Mouse (Mus musculus) midbrain, embryonic 11.5 days (tissue): ENCODE data around the gene Gm21987. TPM values are rescaled to one million over a fixed set of nuclear protein-coding genes. Genes with fewer than 3 reads are reported as not detected.

Experiments
- ATAC-seq: fragments of 200-750 bp; cut with Nextera tagmentation; 2 replicates; pipeline ENCODE4 v1.8.0; 2017; ENCODE audit warnings: moderate TSS enrichment, moderate library complexity; ENCODE audit not compliant: low FRiP score
- DNase-seq: peaks from one replicate; pipeline ENCODE4 v3.0.0; 2015; ENCODE audit warnings: low spot score; ENCODE audit errors: missing footprints
- H3K27ac ChIP-seq: fragments of 300-500 bp; sonication (generic); 2 replicates; pipeline ENCODE4 v1.5.1; 2014; ENCODE audit warnings: low read depth, low read length
- H3K27me3 ChIP-seq: fragments of 300-500 bp; sonication (generic); 2 replicates; pipeline ENCODE4 v1.6.1; 2014; ENCODE audit warnings: mild to moderate bottlenecking, low read length, moderate library complexity, mixed read lengths; ENCODE audit not compliant: control insufficient read depth, insufficient read depth
- H3K36me3 ChIP-seq: fragments of 300-500 bp; sonication (generic); 2 replicates; pipeline ENCODE4 v1.6.1; 2014; ENCODE audit warnings: mild to moderate bottlenecking, low read length, moderate library complexity, mixed read lengths; ENCODE audit not compliant: control insufficient read depth, insufficient read depth
- H3K4me1 ChIP-seq: fragments of 300-500 bp; sonication (generic); 2 replicates; pipeline ENCODE4 v1.6.1; 2014; ENCODE audit warnings: low read length; ENCODE audit not compliant: control insufficient read depth, insufficient read depth
- H3K4me2 ChIP-seq: fragments of 300-500 bp; sonication (generic); 2 replicates; pipeline ENCODE4 v1.6.1; 2014; ENCODE audit warnings: mild to moderate bottlenecking, moderate library complexity
- H3K4me3 ChIP-seq: fragments of 300-500 bp; sonication (generic); 2 replicates; pipeline ENCODE4 v1.5.1; 2014; ENCODE audit warnings: low read depth, low read length
- H3K9ac ChIP-seq: fragments of 300-500 bp; sonication (generic); 2 replicates; pipeline ENCODE4 v1.6.1; 2014; ENCODE audit warnings: low read length
- H3K9me3 ChIP-seq: fragments of 300-500 bp; sonication (generic); 2 replicates; pipeline ENCODE4 v1.6.1; 2016; ENCODE audit warnings: low read length; ENCODE audit not compliant: control insufficient read depth
- WGBS: fragments of 180-500 bp; shearing (Covaris S2); extraction: QIAGEN DNeasy Blood & Tissue Kit; methylation state at CpG from one replicate; pipeline ENCODE4 v1.1.7; 2014; 5-methylcytosine and 5-hydroxymethylcytosine counted together
- polyA plus RNA-seq: library from polyadenylated mRNA; unstranded; fragments of >200 nt; fragmentation: Nextera tagmentation; extraction: Ambion mirVana; gene quantifications from 2 replicates; pipeline ENCODE4 v1.2.1, GENCODE M21; 2014

Gm21987 gene
- not detected in 2 replicates for polyA plus RNA-seq

DNA sequence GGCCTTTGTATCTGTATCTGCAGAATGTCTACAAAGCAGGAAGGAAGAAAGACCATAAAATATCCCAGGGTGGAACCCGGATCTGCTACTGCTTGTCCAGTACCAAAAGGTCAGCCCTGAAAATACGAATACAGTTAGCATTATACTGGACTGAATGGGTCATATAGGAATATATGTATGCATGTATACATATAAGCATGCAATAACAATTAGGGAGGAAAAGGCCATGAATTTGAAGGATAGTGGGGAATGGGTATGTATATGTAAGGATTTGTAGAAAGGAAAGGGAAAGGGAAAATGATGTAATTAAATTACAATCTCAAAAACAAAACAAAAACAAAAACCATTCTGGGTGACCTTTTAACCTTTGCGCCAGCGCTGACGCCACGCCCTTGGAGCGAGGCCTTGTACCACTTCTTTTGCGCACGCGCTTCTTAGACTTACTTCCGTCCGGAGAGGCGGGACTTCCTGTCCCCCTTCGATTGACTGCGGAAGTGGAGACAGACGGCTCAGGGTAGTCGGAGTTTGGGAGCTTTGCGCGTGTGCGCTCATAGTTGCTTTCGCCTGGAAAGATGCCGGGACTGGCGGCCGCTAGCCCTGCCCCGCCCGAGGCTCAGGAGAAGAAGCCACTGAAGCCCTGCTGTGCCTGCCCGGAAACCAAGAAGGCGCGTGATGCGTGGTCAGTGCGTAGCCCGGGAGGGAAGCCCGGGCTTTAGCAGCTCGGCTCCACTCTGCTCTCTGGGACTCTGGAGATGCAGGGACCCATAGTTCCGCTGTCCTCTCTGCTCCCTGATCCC, at the start of gene Gm21987, which contains the start of gene Cox17:
Gm21987 (plus strand) TSS at position 512 of the 797 bp plus-strand sequence.
Cox17 (plus strand) TSS at position 463 of the 797 bp plus-strand sequence.
- Histone ChIP-seq H3K27me3 (no peaks in the 10 kb centered on the region), H3K4me1 (peaks cover 8% of the 10 kb centered on the region), H3K9ac (peak within 1 kb of the TSS; percentile 93), H3K4me2 (peak within 1 kb of the TSS; percentile 65), H3K27ac (peak within 1 kb of the TSS; percentile 73), H3K4me3 (peak within 1 kb of the TSS; percentile 88), H3K36me3 (no peaks in the 10 kb centered on the region; the same call in 1 of the 2 replicates), H3K9me3 (no peaks in the 10 kb centered on the region)
- DNase-seq, result peak; percentile 98
- ATAC-seq, result peak; percentile 93
- WGBS, result 3% methylated on average over 35 of the region's 35 CpGs

DNA sequence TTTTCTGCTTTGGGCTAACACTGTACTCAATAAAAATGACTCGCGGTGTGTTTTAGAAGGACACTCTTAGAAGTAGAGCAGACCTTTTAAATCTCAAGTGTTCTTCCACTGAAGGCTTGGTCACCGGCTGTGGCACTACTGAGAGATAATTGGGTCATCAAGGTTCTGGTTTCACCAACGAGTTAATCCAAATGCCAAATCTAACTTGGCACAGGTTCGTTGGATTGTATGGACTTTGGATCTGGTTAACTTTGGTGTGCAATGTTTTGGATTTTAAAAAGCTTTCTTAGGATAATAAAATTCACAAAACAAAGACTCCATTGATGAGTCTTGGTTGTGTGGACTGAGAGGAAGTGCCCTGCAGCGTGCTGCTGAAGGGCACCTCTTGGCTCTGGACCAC, 48.4 kb upstream of the Gm21987 start:
- no peak overlapping the region for H3K27ac ChIP-seq
- no peak overlapping the region for H3K4me2 ChIP-seq
- ATAC-seq, result no peak
- no peaks in the 10 kb centered on the region for H3K27me3 ChIP-seq
- no peak overlapping the region for H3K4me3 ChIP-seq
- H3K9me3 ChIP-seq, result no peaks in the 10 kb centered on the region
- no peak overlapping the region for H3K9ac ChIP-seq
- no peak for DNase-seq
- no peaks in the 10 kb centered on the region for H3K4me1 ChIP-seq
- WGBS, result 90% methylated on average over 6 of the region's 6 CpGs
- no peaks in the 10 kb centered on the region for H3K36me3 ChIP-seq

DNA sequence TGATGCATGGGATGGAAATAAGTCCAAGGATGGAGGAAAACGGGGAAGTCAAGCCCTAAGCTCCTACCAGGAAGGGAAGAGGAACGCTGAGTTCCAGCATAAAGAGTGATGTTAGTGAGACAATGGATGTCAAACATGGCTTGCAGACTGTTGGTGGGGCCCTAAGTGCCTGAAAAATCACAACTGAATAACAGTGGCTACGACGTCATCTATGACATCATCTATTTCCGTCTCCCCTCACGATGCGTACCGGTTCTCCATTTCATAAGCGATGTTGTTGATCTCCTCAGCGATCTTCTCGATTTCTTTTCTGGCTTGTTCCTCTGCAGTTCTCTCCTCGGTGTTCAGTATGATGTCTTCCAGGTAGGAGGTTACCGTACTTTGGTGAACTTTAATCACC, 44.5 kb upstream of the Gm21987 start:
- no peak for ATAC-seq
- Histone ChIP-seq H3K36me3 (no peaks in the 10 kb centered on the region), H3K4me3 (no peak overlapping the region), H3K4me1 (peaks cover 5% of the 10 kb centered on the region; the same call in 1 of the 2 replicates), H3K9ac (no peak overlapping the region), H3K9me3 (no peaks in the 10 kb centered on the region), H3K27ac (no peak overlapping the region), H3K4me2 (no peak overlapping the region), H3K27me3 (no peaks in the 10 kb centered on the region)
- DNase-seq, result no peak
- 94% methylated on average over 13 of the region's 13 CpGs for WGBS

DNA sequence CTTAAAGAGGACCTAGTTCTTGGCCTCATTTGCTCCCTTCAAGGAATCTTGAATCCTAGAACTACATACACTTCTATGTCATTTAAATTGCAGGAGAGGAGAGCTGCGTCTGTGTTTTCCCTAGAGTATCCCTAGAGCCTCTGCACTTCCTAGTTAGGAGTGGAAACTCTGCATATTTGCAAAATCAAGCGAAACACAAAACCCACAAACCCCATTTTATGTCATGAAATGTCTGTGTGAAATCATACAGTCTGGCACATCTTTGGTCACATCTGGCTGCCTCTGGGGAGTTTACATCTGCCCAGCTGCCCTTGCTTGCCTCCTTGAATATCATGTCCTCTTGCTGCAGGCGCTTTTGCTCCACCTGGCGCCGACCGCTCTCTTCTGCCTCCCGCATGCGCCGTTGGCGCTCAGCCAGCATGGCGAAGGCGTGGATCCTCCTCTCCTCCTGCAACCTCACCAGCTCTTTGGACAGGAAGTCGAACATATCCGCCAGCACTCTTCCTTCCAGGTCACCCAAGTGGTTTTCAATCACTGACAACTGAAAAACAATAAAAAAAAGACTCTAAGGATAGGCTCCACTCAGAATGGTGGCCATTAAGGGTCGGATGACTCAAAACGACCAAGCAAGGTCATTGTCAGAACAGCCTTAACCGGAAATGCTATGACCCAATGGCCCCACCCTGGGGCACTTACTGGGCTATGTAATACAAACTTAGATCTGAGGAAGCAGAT, 42.2 kb upstream of the Gm21987 start:
- 83% methylated on average over 17 of the region's 17 CpGs for WGBS
- no peaks in the 10 kb centered on the region for H3K9me3 ChIP-seq
- peaks cover 10% of the 10 kb centered on the region; the same call in 1 of the 2 replicates for H3K4me1 ChIP-seq
- no peaks in the 10 kb centered on the region for H3K36me3 ChIP-seq
- H3K27ac ChIP-seq, result no peak overlapping the region
- H3K4me3 ChIP-seq, result no peak overlapping the region
- H3K4me2 ChIP-seq, result no peak overlapping the region
- ATAC-seq (no peak), DNase-seq (no peak)
- no peaks in the 10 kb centered on the region for H3K27me3 ChIP-seq
- H3K9ac ChIP-seq, result no peak overlapping the region

DNA sequence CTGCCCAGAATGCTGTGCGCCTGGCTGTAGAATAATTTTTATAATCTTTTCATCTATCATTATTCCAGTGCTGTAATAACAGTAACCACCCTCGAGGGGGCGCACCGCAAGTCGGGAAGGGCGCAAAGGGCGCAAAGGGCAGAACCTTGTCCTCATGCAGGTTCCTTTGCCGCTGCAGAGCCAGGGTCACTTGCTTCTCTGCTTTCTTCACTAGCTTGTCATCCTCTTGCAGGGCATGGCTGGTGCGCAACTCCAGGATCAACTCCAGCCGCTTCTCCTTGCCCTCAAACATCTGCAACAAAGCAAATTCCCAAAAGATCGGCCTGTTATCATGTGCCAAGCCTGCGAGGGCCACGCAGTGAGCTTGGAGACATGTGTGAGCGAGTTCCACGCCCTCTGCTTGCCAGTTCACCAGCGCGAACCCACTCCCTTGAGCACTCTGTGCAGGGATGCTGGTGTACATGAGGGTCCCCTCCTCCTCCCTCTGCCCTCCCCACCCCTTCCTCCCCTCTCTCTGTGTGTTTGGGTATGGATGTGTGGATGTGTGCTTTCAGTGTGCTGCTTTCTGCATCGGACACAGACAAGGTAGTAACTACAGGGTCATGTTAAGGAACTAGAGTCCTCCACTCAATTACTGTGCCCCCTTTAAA, 40.1 kb upstream of the Gm21987 start:
- ATAC-seq (0 out of 2 replicates have a peak, but pooled peaks have one; percentile 44), DNase-seq (peak; percentile 89)
- no peak overlapping the region for H3K27ac ChIP-seq

DNA sequence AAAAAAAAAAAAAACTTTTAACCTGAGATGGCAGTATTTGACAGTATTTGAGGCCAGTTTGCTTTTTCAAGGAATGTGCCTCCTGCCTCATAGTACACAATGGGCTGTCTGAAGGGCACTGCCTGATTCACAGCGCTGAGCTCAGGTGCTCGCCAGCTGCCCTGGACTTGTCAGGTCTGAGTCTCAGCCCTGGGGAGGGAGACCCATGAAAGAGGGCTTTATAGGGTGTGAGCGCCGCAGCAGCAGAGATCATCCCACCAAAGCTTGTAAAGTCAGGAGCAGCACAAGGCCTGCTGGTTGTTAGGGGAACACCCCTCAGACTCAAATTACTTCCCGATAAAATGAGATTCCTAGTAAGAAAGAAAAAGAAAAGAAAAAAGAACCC, 39.6 kb upstream of the Gm21987 start:
- H3K9me3 ChIP-seq, result no peaks in the 10 kb centered on the region
- H3K9ac ChIP-seq, result no peak overlapping the region; the same call in 1 of the 2 replicates
- no peak overlapping the region for H3K4me2 ChIP-seq
- no peak overlapping the region; the same call in 1 of the 2 replicates for H3K27ac ChIP-seq
- H3K36me3 ChIP-seq, result no peaks in the 10 kb centered on the region
- 45% methylated on average over 5 of the region's 5 CpGs for WGBS
- H3K27me3 ChIP-seq, result no peaks in the 10 kb centered on the region
- peak; percentile 52; the same call in 1 of the 2 replicates for ATAC-seq
- peaks cover 10% of the 10 kb centered on the region; the same call in 1 of the 2 replicates for H3K4me1 ChIP-seq
- H3K4me3 ChIP-seq, result no peak overlapping the region
- no peak for DNase-seq

More for the DNA sequence above, 40.1 kb upstream of the Gm21987 start:
- H3K36me3 ChIP-seq, result no peaks in the 10 kb centered on the region
- H3K4me1 ChIP-seq, result peaks cover 10% of the 10 kb centered on the region; the same call in 1 of the 2 replicates
- H3K4me3 ChIP-seq, result no peak overlapping the region
- H3K4me2 ChIP-seq, result no peak overlapping the region
- H3K9me3 ChIP-seq, result no peaks in the 10 kb centered on the region
- 47% methylated on average over 18 of the region's 18 CpGs for WGBS
- H3K9ac ChIP-seq, result no peak overlapping the region
- H3K27me3 ChIP-seq, result no peaks in the 10 kb centered on the region

DNA sequence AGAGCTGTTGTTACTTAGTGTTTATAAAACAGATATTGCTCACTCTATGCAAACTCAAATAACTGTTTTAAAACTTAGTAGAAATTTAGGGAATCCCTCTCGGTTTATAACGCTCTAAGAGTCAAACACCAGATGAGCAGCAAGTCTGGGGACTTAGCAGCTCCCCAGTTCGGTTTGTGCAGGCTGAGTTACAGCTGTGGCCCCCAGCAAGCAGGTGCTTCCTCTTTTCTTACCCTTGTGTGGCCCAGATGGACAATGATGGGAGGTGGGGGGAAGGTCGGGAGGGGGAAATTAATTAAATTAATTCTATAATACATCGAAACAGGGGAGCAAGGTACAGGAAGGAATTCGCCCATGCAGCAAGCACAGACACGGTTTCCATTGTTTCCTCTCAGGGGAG, 39.2 kb upstream of the Gm21987 start:
- no peaks in the 10 kb centered on the region for H3K36me3 ChIP-seq
- H3K4me2 ChIP-seq, result no peak overlapping the region
- ATAC-seq, result no peak
- H3K27me3 ChIP-seq, result no peaks in the 10 kb centered on the region
- no peak overlapping the region for H3K27ac ChIP-seq
- no peak overlapping the region for H3K9ac ChIP-seq
- 57% methylated on average over 7 of the region's 7 CpGs for WGBS
- H3K4me3 ChIP-seq, result no peak overlapping the region
- peaks cover 10% of the 10 kb centered on the region; the same call in 1 of the 2 replicates for H3K4me1 ChIP-seq
- no peak for DNase-seq
- H3K9me3 ChIP-seq, result no peaks in the 10 kb centered on the region

DNA sequence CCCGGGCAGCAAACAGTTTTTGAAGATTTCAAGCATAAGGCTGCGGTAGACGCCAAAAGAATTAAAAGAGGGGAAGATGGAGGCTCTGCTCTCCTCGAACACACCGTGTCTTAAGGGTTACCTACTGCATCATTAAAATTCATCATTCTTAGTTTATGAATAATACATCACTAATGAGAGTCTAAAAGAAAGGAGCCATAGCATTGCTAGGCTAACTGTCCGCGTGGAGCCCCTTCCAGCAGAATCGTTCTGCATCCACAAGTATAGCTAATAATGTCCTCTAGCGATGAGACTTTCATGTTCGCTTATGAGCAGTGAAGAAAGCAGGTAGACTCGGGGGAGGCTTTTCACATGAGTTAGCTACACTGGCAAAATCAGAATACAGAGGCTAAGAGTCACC, 38.6 kb upstream of the Gm21987 start:
- H3K27me3 ChIP-seq, result no peaks in the 10 kb centered on the region
- DNase-seq, result no peak
- H3K9me3 ChIP-seq, result no peaks in the 10 kb centered on the region
- no peak overlapping the region for H3K27ac ChIP-seq
- no peak for ATAC-seq
- H3K36me3 ChIP-seq, result no peaks in the 10 kb centered on the region
- no peak overlapping the region for H3K4me3 ChIP-seq
- no peak overlapping the region for H3K4me2 ChIP-seq
- 80% methylated on average over 11 of the region's 11 CpGs for WGBS
- H3K4me1 ChIP-seq, result peaks cover 10% of the 10 kb centered on the region; the same call in 1 of the 2 replicates
- H3K9ac ChIP-seq, result no peak overlapping the region
